Mouse (Mus musculus) cerebellum, adult (tissue): ENCODE results near the gene 4930544G11Rik.

ENCODE experiments used
- ATAC-seq: cut with Nextera tagmentation; 2 replicates; pipeline ENCODE4 v1.9.2; 2017; ENCODE audit warnings: mild to moderate bottlenecking, moderate library complexity, mixed read lengths; ENCODE audit not compliant: insufficient number of reproducible peaks, low FRiP score, low TSS enrichment

Gene 4930544G11Rik

GRCm38 (mm10) chr6:65952309-65952708 lies at the start of gene 4930544G11Rik:
4930544G11Rik (plus strand) TSS chr6:65952609.
- no peak for ATAC-seq

GRCm38 (mm10) chr6:65906657-65907182 lies 45.7 kb upstream of the 4930544G11Rik start:
- no peak for ATAC-seq

- no peak for ATAC-seq
Observed at GRCm38 (mm10) chr6:65915421-65915820, 37.0 kb upstream of the 4930544G11Rik start.

- ATAC-seq: no peak
Observed at GRCm38 (mm10) chr6:65921703-65922102, 30.7 kb upstream of the 4930544G11Rik start.

- ATAC-seq: no peak
Observed at GRCm38 (mm10) chr6:65923501-65924084, 28.8 kb upstream of the 4930544G11Rik start.

- no peak for ATAC-seq
Observed at GRCm38 (mm10) chr6:65925737-65926333, 26.6 kb upstream of the 4930544G11Rik start.

- no peak for ATAC-seq
Observed at GRCm38 (mm10) chr6:65930523-65930922, 21.9 kb upstream of the 4930544G11Rik start.

GRCm38 (mm10) chr6:65932776-65933175 lies 19.6 kb upstream of the 4930544G11Rik start:
- ATAC-seq: no peak

- no peak for ATAC-seq
Observed at GRCm38 (mm10) chr6:65933177-65933576, 19.2 kb upstream of the 4930544G11Rik start.

GRCm38 (mm10) chr6:65935566-65936281 lies 16.7 kb upstream of the 4930544G11Rik start:
- no peak for ATAC-seq

- ATAC-seq: no peak
Observed at GRCm38 (mm10) chr6:65950492-65950891, 1.9 kb upstream of the 4930544G11Rik start.

- ATAC-seq: peak; percentile 68; the same call in 1 of the 2 replicates
Observed at GRCm38 (mm10) chr6:65969386-65970111, 17.1 kb downstream of the 4930544G11Rik start.

GRCm38 (mm10) chr6:65970410-65970809 lies 18.0 kb downstream of the 4930544G11Rik start:
- 0 out of 2 replicates have a peak, but pooled peaks have one; percentile 3 for ATAC-seq

GRCm38 (mm10) chr6:65992081-65992480 lies 39.7 kb downstream of the 4930544G11Rik start:
- ATAC-seq: no peak

GRCm38 (mm10) chr6:65998343-65998742 lies 45.9 kb downstream of the 4930544G11Rik start:
- no peak for ATAC-seq
